Mouse (Mus musculus): ENCODE measurements at regions not wholly inside any gene's neighbourhood (a gene's known extent, or its start where the extent isn't known, plus 50 kb on each side); places are given as distances from the start of the nearest gene placed in this dataset.

DNA sequence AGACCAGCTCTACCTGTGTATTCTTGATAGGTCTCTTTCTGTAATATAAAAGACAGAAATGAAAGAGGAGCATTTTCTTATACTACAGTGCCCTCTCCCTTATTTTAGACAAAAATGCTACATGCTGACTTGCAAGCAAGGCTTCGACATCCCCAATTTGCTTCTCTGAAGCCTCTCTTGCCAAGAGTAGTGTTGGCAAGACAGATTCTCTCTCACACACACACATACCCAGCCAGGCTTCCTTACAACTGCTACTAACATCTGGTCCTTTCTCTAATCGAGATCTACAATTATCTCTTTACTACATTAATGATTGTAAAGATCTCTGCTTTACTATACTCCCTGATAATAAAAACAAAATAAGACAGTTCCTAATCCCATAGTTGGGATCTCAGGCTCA lies 87.5 kb upstream of the Daam1 start:
- DNase-seq, result no peak

DNA sequence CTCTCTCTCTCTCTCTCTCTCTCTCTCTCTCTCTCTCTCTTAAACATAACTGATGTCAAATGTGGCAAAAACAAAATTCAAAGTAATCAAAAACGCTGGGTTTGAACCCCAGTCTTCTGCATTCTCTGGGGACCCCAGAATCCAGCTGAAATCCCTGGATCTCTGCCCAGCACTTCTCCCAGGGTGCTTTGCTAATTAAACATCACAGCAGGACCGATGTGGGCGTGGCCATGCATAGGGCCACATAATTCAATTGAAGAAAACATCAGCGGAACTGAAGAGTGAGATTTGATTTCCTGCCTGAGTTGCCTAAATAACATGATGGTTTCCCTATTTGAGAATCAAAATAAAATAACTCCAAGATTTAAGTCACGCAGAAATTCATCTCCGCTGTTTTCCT lies 84.9 kb upstream of the Daam1 start:
- no peak for DNase-seq

- no peak for DNase-seq
Measured at GRCm38 (mm10) chr12:71747386-71747785, 83.5 kb upstream of the Daam1 start.

GRCm38 (mm10) chr12:71747831-71748368 lies 83.0 kb upstream of the Daam1 start:
- DNase-seq, result peak; percentile 21

DNA sequence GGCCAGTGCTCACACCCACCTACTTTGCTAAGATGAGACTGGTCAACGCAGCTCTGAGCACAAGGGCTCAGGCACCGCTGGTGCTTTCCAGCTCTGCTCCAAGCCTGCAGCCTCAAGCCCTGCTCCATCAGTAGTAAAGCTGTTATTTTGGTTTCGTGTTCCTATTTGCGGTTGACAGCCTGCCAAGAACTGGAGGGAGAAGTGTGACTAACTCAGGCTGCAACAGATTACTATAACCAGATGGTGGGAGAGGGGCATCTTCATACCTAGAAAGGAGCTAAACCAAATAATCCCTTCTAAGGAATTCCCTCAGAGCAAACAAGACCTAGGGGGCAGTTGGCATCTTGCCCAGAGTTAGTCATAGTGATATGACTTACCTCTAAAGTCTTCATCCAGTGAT lies 82.1 kb upstream of the Daam1 start:
- DNase-seq, result peak; percentile 66

DNA sequence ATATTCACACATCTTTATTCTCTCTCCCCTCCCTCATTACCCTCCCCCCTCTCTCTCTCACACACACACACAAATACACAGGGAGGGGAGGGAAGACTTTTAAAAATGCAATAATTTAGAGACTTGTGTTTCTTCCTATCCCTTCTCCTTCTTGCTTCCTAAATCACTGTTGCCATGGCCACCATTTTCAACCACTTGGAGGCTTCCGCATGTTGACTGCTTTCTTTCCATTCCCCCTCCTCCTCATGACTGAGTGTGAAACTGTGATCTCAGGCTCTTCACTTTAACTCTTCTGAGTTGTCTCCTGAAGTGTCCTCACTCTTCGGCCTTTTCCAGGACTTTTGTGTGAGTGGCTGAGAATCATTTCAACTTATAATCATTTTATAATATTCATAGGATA lies 81.2 kb upstream of the Daam1 start:
- DNase-seq, result no peak

DNA sequence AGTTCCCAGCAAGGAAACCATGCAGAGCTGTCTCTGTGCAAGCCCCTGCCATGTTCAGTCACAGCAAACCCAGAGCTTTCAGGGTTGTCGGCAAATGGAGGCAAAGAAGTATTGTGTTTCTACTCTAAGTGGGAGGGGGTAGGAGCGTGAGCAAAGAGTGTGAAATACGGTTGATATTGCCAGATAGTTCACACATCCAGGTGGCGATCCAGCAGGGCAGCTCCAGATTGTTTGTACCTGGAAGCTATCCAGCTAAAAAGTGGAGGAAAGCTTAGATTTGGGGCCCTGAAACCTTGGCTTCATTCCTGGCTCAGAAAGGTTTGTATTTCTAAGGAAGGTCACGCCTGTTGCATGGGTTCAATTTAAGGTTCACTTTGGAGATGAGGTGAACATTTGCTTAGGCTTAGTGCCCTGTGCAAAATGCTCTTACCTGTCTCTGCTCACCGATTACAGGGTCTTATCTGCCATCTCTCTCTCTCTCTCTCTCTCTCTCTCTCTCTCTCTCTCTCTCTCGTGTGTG lies 78.1 kb upstream of the Daam1 start:
- peak; percentile 58 for DNase-seq

DNA sequence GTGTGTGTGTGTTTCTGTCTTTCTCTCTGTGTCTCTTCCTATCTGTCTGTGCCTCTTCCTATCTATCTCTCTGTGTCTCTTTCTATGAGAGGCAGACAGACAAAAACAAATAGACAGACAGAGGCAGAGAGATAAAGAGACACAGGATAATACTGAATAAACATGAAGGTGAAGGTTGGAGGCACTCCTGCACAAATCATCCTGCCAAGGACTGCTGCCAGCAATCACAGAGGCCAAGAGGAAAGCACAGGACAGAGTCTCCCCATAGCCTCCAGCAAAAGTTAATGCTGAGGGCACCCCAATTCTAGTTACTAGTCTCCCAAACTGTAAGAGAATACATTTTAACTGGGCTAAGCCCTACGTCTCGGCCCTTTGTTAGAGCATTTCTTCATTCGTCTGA lies 77.6 kb upstream of the Daam1 start:
- DNase-seq, result no peak

GRCm38 (mm10) chr12:71763194-71763593 lies 67.7 kb upstream of the Daam1 start:
- DNase-seq, result no peak

GRCm38 (mm10) chr12:71766086-71766485 lies 64.8 kb upstream of the Daam1 start:
- no peak for DNase-seq

GRCm38 (mm10) chr12:71766636-71767035 lies 64.2 kb upstream of the Daam1 start:
- no peak for DNase-seq

DNA sequence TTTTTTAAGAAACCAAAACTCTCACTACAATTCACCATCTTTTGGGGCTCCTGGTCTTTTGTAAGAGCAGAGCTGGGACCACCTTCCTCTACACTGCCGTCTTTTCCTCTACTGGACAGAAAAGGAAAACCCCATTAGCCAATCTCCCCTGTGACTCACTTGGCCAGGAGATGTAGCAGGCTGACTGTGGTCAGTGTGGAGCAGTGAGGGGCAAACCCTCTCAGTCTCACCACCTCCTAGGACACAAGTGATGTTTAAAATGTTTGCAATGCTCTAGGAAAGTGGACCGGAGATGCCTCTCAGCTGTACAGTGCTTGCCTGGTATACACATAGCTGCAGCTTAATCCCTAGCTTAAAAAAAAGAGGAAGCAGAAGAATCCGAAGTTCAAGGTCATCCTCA lies 63.0 kb upstream of the Daam1 start:
- no peak for DNase-seq

- peak; percentile 53 for DNase-seq
Measured at GRCm38 (mm10) chr12:71768471-71768870, 62.4 kb upstream of the Daam1 start.

DNA sequence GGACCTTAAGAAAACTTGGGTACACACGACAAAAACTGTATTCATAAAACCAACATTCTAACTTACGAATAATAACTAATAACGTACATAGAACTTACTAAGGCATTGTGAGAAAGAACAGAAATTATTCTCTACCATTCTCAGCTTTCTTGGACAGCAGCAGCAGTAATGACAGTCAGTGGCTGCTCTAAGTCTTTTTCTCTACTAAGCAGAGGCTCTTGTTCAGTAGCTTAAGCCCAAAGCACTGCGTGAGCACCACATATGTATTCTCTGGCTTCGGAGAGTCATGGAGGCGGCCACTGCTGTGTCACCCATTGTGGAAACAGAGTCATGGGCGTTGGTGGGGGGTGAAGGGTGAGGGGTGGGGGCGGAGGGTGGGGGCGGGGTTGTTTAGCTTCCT lies 62.0 kb upstream of the Daam1 start:
- no peak for DNase-seq

DNA sequence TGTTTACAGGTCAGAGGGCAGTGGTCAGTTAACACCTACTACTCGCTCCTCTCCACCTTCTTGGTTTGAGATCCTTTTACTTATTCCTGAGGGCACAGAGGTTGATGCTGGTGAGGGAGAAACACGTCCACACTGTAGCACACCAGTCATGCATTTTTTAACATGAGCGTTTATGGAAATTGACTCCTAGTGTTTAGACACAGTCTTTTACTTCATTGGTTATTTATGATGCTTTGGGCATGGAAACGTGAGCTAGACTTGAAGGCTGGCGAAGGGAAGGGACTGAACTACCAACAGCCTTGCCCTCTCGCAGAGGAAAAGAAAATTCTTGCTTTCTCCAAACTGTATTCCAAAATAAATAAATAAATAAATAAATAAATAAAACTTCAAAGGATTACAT lies 61.6 kb upstream of the Daam1 start:
- DNase-seq, result no peak

DNA sequence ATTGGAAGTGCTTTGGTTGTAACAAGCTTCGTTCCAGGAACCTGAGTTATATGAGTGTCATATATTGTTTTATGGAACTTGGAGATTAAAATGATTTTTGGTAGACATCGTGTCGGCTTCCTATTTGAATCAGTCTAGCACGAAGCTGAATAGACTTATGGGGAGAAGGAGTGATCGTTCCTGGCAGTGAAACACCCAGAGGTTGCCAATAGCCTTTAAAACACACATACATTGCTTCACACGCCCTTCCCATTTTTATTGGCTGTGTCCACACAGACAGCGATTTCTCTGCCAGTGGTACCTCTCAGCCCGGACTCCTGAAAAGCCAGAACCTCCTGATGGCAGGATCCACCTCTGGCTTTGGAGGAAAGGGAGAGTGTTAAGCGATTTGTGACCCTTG lies 57.0 kb upstream of the Daam1 start:
- DNase-seq, result no peak

- no peak for DNase-seq
Measured at GRCm38 (mm10) chr12:71775126-71775525, 55.8 kb upstream of the Daam1 start.

- DNase-seq, result no peak
Measured at GRCm38 (mm10) chr12:71778137-71778536, 52.7 kb upstream of the Daam1 start.

DNA sequence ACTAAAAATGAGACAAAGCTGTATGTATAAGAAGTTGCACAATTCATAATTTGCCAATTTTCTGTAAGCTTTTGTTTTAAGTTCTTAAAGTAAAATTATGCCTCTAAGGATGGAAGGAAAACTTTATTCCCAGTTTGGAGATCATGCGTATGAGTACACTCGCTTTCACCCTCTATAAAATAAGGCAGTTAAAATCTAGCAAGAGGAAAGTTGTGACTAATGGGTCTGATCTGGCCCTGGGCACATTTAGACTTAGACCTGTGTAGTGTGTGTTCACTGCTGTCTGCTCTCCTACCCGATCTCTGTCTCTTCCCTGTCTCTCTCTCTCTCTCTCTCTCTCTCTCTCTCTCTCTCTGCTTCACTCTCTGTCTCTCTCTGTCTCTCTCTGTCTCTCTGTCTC lies 51.9 kb upstream of the Daam1 start:
- DNase-seq, result no peak

GRCm38 (mm10) chr12:71779418-71779817 lies 51.5 kb upstream of the Daam1 start:
- DNase-seq, result no peak
